ENCODE assay signal across 8 mouse cellular contexts in the genomic region with DNA sequence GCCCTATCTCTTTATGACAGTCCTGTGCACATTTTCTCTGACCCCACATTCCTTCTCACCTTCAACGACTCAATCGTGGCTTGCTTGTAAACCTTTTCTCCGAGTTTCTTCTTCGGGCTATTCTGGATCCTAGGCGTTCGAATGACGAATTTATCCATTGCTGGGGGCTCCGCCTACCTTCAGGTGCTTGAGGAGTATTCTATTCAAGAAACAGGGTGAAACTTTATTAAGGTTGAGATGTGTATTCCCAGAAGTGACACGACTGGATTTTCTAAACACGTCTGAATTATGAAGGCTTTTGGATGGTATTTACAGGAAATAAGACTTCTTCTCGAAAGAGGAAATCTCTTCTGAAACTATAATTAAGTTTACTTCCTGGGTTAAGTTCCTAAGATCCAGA. TPM values are rescaled to one million over a fixed set of nuclear protein-coding genes. Genes with fewer than 3 reads are reported as not detected.
A peak's percentile ranks its signal among the peaks of the same experiment; 100 is the strongest.
DNase-seq lines count a peak whose midpoint lies in the region; ATAC-seq and TF ChIP-seq lines count a peak whose summit lies in the region.

No protein-coding gene starts in this region.

- WGBS in kidney, postnatal 0 days, result 25% methylated on average over 11 of the region's 11 CpGs
- WGBS in hindbrain, embryonic 13.5 days, result 59% methylated on average over 11 of the region's 11 CpGs
- 54% methylated on average over 11 of the region's 11 CpGs for WGBS in midbrain, embryonic 15.5 days

- no peak for TF ChIP-seq CTCF in kidney, postnatal 0 days (IDR thresholded peaks at IDR 0.05; ENCODE audit: low read depth)
- no peak for TF ChIP-seq CTCF in cortical plate, adult 2 months (IDR thresholded peaks at IDR 0.05; ENCODE audit: extremely low read depth, insufficient read depth, low read length)

- no peaks in the 10 kb centered on the region for H3K9me3 ChIP-seq in kidney, postnatal 0 days (replicated peaks; ENCODE audit: low read length)
- no peaks in the 10 kb centered on the region for H3K9me3 ChIP-seq in hindbrain, embryonic 13.5 days
- H3K9me3 ChIP-seq in midbrain, embryonic 15.5 days, result no peaks in the 10 kb centered on the region

- TF ChIP-seq POLR2A in cortical plate, adult 2 months (IDR thresholded peaks at IDR 0.05; ENCODE audit: extremely low read depth, insufficient read depth, low read length), result no peak

- H3K9ac ChIP-seq in kidney, postnatal 0 days (ENCODE audit: low read depth, low read length), result peak overlapping the region; percentile 76
- H3K9ac ChIP-seq in hindbrain, embryonic 13.5 days, result peak overlapping the region; percentile 97
- peak overlapping the region; percentile 73; the same call in 1 of the 2 replicates for H3K9ac ChIP-seq in midbrain, embryonic 15.5 days

- peak overlapping the region; percentile 65 for H3K4me2 ChIP-seq in kidney, postnatal 0 days (ENCODE audit: low read length)
- peak overlapping the region; percentile 79 for H3K4me2 ChIP-seq in hindbrain, embryonic 13.5 days
- peak overlapping the region; percentile 62 for H3K4me2 ChIP-seq in midbrain, embryonic 15.5 days

- ATAC-seq in kidney, postnatal 0 days (replicated peaks; ENCODE audit: low FRiP score, low read depth), result no peak
- ATAC-seq in hindbrain, embryonic 13.5 days (ENCODE audit: low FRiP score), result no peak
- ATAC-seq in midbrain, embryonic 15.5 days (replicated peaks), result no peak

- peaks cover 10% of the 10 kb centered on the region for H3K36me3 ChIP-seq in kidney, postnatal 0 days (ENCODE audit: insufficient read depth, low read length)
- peaks cover 27% of the 10 kb centered on the region for H3K36me3 ChIP-seq in hindbrain, embryonic 13.5 days
- H3K36me3 ChIP-seq in midbrain, embryonic 15.5 days (replicated peaks), result peaks cover 11% of the 10 kb centered on the region; the same call in 1 of the 2 replicates

- H3K4me1 ChIP-seq in kidney, postnatal 0 days (replicated peaks; ENCODE audit: insufficient read depth, low read length), result peaks cover 9% of the 10 kb centered on the region; the same call in 1 of the 2 replicates
- peaks cover 7% of the 10 kb centered on the region for H3K4me1 ChIP-seq in cortical plate, adult 2 months (ENCODE audit: control insufficient read depth, insufficient read depth, low read length)
- H3K4me1 ChIP-seq in hindbrain, embryonic 13.5 days (replicated peaks), result peaks cover 50% of the 10 kb centered on the region
- H3K4me1 ChIP-seq in midbrain, embryonic 15.5 days, result peaks cover 39% of the 10 kb centered on the region

- peak overlapping the region; percentile 92 for H3K4me3 ChIP-seq in kidney, postnatal 0 days (replicated peaks; ENCODE audit: low read depth, low read length)
- H3K4me3 ChIP-seq in cortical plate, adult 2 months (ENCODE audit: insufficient read depth, low read length), result peak overlapping the region; percentile 90
- peak overlapping the region; percentile 99 for H3K4me3 ChIP-seq in hindbrain, embryonic 13.5 days
- H3K4me3 ChIP-seq in midbrain, embryonic 15.5 days, result peak overlapping the region; percentile 94

- no peaks in the 10 kb centered on the region for H3K27me3 ChIP-seq in kidney, postnatal 0 days (ENCODE audit: insufficient read depth, low read length)
- H3K27me3 ChIP-seq in hindbrain, embryonic 13.5 days, result no peaks in the 10 kb centered on the region
- no peaks in the 10 kb centered on the region for H3K27me3 ChIP-seq in midbrain, embryonic 15.5 days (replicated peaks)

- peak; percentile 30 for DNase-seq in kidney, postnatal 0 days (ENCODE audit: low spot score)
- DNase-seq in kidney, postnatal 14 days, result no peak
- no peak for DNase-seq in B cell, adult 2 months
- DNase-seq in ovary, postnatal 14 days (ENCODE audit: low spot score), result no peak
- DNase-seq in left cerebral cortex, adult 11 months (ENCODE audit: low spot score), result no peak

- H3K27ac ChIP-seq in kidney, postnatal 0 days, result peak overlapping the region; percentile 96
- H3K27ac ChIP-seq in cortical plate, adult 2 months (ENCODE audit: insufficient read depth, low read length), result no peak overlapping the region
- H3K27ac ChIP-seq in hindbrain, embryonic 13.5 days, result peak overlapping the region; percentile 99
- H3K27ac ChIP-seq in midbrain, embryonic 15.5 days, result peak overlapping the region; percentile 99

RNA-seq across cellular contexts. Expression of a gene that starts 0.7 kb away (rescaled TPM):
- 708 and 709 TPM in 2 replicates for polyA plus RNA-seq in kidney, postnatal 0 days (2015; fragmentation: Nextera tagmentation; extraction: Ambion mirVana)
- polyA plus RNA-seq in cortical plate, adult 2 months (2012; rRNA removed), result 215 and 224 TPM in 2 replicates
- 410 and 431 TPM in 2 replicates for polyA plus RNA-seq in hindbrain, embryonic 13.5 days (2015; fragmentation: Nextera tagmentation; extraction: Ambion mirVana)
- 346 TPM in 2 replicates for polyA plus RNA-seq in midbrain, embryonic 15.5 days (2015; fragmentation: Nextera tagmentation; extraction: Ambion mirVana)

RNA-seq across cellular contexts. Expression of a gene that starts 1.4 kb away (rescaled TPM):
- 24.1 and 37.4 TPM in 2 replicates for polyA plus RNA-seq in kidney, postnatal 0 days (2015; fragmentation: Nextera tagmentation; extraction: Ambion mirVana)
- 8.1 and 8.9 TPM in 2 replicates for polyA plus RNA-seq in cortical plate, adult 2 months (2012; rRNA removed)
- polyA plus RNA-seq in hindbrain, embryonic 13.5 days (2015; fragmentation: Nextera tagmentation; extraction: Ambion mirVana), result 25.2 and 26.1 TPM in 2 replicates
- polyA plus RNA-seq in midbrain, embryonic 15.5 days (2015; fragmentation: Nextera tagmentation; extraction: Ambion mirVana), result 17.2 and 24.3 TPM in 2 replicates

RNA-seq across cellular contexts. Expression of a gene that starts 31.5 kb away (rescaled TPM):
- polyA plus RNA-seq in kidney, postnatal 0 days (2015; fragmentation: Nextera tagmentation; extraction: Ambion mirVana), result not detected in 2 replicates
- polyA plus RNA-seq in cortical plate, adult 2 months (2012; rRNA removed), result not detected in 2 replicates
- polyA plus RNA-seq in hindbrain, embryonic 13.5 days (2015; fragmentation: Nextera tagmentation; extraction: Ambion mirVana), result not detected in 2 replicates
- not detected in 2 replicates for polyA plus RNA-seq in midbrain, embryonic 15.5 days (2015; fragmentation: Nextera tagmentation; extraction: Ambion mirVana)
